Mouse (Mus musculus): ENCODE measurements around the gene Neurod1.

The Neurod1 gene

DNA sequence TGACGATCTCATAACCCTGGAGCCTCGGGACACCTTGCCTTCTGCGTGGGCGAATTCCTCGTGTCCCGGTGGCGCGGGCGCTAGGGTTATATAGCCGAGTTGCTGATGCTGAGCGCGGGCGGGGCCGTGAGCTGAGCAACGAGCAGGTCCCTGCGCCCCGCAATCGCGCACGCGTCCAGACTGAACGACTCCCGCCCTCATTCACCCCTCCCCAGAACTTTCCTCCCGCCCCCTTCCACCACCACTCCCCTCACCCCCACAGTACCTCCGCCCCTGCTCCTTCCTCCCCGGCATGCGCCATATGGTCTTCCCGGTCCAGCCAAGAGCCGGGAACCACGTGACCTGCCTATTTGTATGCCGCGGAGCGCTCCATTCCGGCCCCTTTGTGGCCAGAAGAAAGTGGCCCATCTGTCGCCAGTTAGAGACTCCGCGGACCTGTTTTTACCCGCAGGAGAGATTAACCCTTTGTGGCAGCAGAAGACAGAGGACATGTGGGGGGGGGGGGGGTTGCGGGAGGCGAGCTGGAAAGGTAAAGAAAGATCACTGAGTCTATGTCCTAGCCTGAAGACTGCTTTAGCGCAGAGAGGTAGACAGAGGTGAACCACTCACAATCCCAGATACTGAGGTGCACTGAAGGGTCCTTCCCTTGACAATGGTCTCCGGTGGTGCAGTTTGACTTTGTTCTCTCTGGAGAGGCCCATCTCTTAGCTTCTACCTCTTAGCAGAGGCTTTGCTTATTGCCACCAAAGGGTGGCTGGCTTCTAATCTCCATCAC lies at the start of gene Neurod1, which contains the start of gene Cerkl:
Gene Neurod1, minus strand, starts transcription at position 177 of the 775 bp plus-strand sequence.
Gene Cerkl, minus strand, starts transcription at position 211 of the 775 bp plus-strand sequence.
- no peak for DNase-seq

- DNase-seq, result peak; percentile 52 to 65
These were observed 42.6 kb upstream of the Neurod1 start for GRCm38 (mm10) chr2:79498990-79499755.

- no peak for DNase-seq
These were observed 28.6 kb upstream of the Neurod1 start for GRCm38 (mm10) chr2:79485127-79485526.

GRCm38 (mm10) chr2:79482511-79482910 lies 26.0 kb upstream of the Neurod1 start:
- DNase-seq, result no peak

GRCm38 (mm10) chr2:79462411-79462810 lies 5.9 kb upstream of the Neurod1 start:
- no peak for DNase-seq

- DNase-seq, result no peak
These were observed 5.3 kb upstream of the Neurod1 start for GRCm38 (mm10) chr2:79461861-79462260.

DNA sequence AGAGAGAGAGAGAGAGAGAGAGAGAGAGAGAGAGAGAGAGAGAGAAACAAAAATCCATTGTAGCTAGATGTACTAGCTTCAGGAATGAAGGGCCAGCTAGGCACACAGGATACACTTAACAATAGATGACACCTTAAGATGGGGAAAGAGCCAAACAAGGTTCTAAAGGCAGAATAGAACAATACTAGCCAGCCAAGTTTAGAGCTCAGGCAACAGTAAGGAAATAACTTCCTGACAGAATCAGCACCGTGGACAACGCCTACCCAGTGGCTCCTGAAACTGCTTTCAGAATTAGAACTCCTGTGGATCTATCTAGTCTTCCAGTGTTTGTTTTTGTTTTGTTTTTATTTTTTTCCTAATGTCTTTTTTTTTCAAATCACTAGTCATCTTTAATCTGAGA lies 4.0 kb upstream of the Neurod1 start:
- DNase-seq, result no peak

GRCm38 (mm10) chr2:79460107-79460506 lies 3.6 kb upstream of the Neurod1 start:
- DNase-seq, result no peak

- peak in 1 of 2 experiments; percentile 14 for DNase-seq
These were observed 2.8 kb upstream of the Neurod1 start for GRCm38 (mm10) chr2:79459061-79460045.

- no peak for DNase-seq
These were observed 1.4 kb upstream of the Neurod1 start for GRCm38 (mm10) chr2:79457932-79458331.

GRCm38 (mm10) chr2:79457434-79457833 lies 883 bp upstream of the Neurod1 start:
- no peak for DNase-seq

DNA sequence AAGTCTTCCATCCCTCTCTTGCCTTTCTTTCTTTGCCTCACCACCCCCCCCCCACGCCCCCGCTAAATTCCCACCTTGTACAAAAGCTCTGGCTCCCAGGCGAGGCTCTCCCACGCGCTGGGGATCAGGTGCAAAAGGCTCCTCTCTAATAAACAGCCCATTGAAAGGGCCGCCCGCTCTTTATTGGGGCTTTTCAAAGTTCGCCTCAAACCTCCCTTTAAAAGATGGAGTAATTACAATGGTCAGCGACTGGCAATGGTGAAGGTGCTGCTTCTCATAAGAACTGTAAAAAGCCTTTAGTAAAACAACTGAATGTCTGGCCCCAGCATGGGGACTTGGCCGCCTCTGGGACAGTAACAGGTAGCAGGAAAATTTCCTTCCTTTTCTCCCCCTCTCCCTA lies 905 bp downstream of the Neurod1 start:
- no peak for DNase-seq

DNA sequence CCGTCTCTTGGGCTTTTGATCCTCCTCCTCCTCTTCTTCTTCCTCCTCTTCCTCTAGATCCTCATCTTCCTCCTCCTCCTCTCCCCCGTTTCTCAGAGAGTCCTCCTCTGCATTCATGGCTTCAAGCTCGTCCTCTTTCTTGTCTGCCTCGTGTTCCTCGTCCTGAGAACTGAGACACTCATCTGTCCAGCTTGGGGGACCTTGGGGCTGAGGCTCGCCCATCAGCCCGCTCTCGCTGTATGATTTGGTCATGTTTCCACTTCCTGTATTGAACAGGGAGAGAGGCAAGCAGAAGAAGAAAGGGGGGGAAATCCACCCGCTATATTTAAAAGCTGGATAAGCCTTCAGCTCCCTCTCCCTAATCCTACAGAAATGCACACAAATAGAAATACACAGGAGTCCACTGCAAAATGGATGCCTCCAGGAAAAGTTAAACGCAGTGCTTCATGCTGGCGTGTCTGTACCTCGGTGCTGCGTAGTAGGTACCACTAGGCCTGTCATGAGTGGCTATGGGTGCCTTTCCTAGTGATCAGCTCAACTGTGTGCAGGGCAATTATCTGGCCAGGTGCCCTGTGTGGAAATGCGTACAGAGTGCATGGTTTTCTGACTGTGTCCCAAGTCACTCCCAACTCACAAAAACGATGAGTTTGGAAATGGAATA lies 1.6 kb downstream of the Neurod1 start:
- DNase-seq, result no peak

GRCm38 (mm10) chr2:79453901-79454781 lies 2.4 kb downstream of the Neurod1 start:
- peak; percentile 74 to 80 for DNase-seq

GRCm38 (mm10) chr2:79451438-79451837 lies 5.1 kb downstream of the Neurod1 start:
- no peak for DNase-seq

DNA sequence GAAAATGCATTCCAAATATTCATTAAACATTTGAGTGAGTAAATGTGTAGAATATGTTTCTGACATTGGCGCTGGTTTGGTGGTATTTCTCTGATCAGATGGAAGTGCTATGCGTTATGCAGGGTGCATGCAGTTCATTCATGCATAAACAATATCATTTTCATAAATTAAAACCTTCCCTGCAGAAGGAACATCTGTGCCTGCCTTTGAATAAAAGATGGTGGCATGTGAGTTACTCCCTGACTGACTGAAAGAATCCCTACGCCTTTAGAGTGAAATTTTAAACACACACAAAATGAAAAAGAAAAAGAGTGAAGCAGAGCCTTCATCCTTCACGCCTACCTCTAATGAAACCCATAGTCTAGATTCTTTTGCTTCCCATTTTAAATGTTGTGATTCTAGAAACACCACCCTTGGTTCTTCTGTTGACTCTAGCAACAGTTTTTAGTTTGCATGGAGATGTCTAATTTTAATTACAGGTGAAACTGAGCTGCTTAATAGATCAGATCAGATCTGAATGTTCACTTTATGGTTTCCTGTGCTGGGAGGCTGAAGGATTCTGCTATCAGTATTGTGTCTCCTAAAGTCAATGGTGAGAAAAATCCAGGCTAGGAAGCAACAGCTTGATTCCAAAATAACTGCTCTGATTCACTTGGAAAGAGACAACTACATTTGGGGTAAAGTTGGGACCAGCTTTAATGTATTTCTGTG lies 5.7 kb downstream of the Neurod1 start:
- DNase-seq, result no peak

DNA sequence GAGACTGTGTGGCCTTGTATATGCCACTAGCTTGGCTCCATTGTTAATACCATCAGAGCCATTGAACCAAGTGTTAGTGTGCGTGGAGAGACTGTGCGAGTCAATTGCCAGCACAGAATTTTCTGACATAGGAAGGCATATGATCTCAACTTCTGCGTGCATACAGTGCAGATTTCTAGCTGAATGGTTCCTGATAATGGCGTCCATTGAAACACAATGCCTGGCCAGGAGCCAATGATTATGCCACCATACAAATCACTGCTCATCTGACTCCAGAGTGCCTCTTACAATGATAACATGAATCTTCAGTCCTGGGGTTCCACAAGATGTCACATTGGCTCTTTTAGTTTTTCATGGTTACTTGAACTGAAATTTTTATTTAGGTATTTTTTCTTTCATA lies 7.2 kb downstream of the Neurod1 start:
- DNase-seq, result no peak

- no peak for DNase-seq
These were observed 9.4 kb downstream of the Neurod1 start for GRCm38 (mm10) chr2:79447198-79447597.

DNA sequence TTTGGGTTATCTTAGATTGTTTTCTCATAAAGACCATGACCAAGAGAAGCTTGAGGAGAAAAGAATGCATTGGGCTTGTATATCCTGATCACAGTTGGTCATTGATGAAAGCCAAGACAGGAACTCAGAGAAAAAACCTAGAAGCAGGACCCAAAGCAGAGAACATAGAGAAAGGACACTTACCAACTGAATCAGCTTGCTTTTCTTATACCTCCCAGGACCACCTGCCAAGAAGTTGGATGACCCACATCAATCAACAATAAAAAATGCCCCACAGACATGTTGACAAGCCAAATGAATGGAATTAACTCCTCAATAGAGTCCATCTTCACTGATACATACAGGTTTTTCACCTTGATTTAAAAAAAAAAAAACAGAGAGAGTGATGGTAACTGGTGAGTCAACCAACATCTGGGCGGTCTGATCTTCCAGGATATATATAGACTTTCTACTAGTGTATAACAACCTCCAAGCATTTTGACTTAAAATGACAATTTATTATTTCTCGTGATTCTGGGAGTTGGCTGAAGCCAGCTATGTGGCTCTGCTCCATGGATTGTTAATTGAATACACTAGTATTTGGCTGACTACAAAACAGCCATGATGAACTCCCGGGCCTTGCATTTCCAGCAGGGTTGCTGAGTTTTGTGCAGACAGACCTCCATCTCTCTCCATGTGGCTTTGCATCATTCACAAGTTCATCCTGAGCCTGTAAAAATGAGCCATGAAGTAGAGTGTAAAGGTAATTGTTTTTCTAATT lies 12.5 kb downstream of the Neurod1 start:
- no peak for DNase-seq

GRCm38 (mm10) chr2:79443401-79443800 lies 13.2 kb downstream of the Neurod1 start:
- no peak for DNase-seq
